Mouse (Mus musculus): ENCODE data around the gene Scgb1b24. TPM values are rescaled to one million over a fixed set of nuclear protein-coding genes. Genes with fewer than 3 reads are reported as not detected.

The Scgb1b24 gene
- polyA plus RNA-seq (2011; ENCODE audit: insufficient read length, low read depth, missing spikeins), result not detected in 2 replicates

- no peak within 1 kb of the TSS for H3K4me3 ChIP-seq (ENCODE audit: insufficient read depth, low read length)
- no peak within 1 kb of the TSS for H3K27ac ChIP-seq (ENCODE audit: insufficient read depth, low read length)
- no peaks in the 10 kb centered on the region for H3K4me1 ChIP-seq (ENCODE audit: control insufficient read depth, insufficient read depth, low read length)
- TF ChIP-seq POLR2A (IDR thresholded peaks at IDR 0.05; ENCODE audit: low read depth, low read length) (no peak), CTCF (IDR thresholded peaks at IDR 0.05; ENCODE audit: borderline replicate concordance, insufficient read depth, low read length) (no peak)
Observed at GRCm38 (mm10) chr7:33743499-33743898, at the start of gene Scgb1b24. Gene Scgb1b24 (plus strand): TSS chr7:33743799.

GRCm38 (mm10) chr7:33739212-33739611, 4.4 kb upstream of the Scgb1b24 start, which contains the start of gene Scgb2b24:
Gene Scgb2b24 (minus strand): TSS chr7:33739312.
- H3K27ac ChIP-seq (ENCODE audit: insufficient read depth, low read length), result no peak within 1 kb of the TSS
- H3K4me1 ChIP-seq (ENCODE audit: control insufficient read depth, insufficient read depth, low read length), result no peaks in the 10 kb centered on the region
- TF ChIP-seq POLR2A (IDR thresholded peaks at IDR 0.05; ENCODE audit: low read depth, low read length) (no peak), CTCF (IDR thresholded peaks at IDR 0.05; ENCODE audit: borderline replicate concordance, insufficient read depth, low read length) (no peak)
- H3K4me3 ChIP-seq (ENCODE audit: insufficient read depth, low read length), result no peak within 1 kb of the TSS

Other genes with a start within 250 kb of the Scgb1b24 start
- not detected in 2 replicates for gene Scgb2b21, start 223.3 kb upstream of the Scgb1b24 start, polyA plus RNA-seq (2011; ENCODE audit: insufficient read length, low read depth, missing spikeins)
- gene Scgb2b24, start 4.5 kb upstream of the Scgb1b24 start, polyA plus RNA-seq (2011; ENCODE audit: insufficient read length, low read depth, missing spikeins), result not detected in 2 replicates
- not detected in 2 replicates for gene Scgb2b26, start 201.2 kb downstream of the Scgb1b24 start, polyA plus RNA-seq (2011; ENCODE audit: insufficient read length, low read depth, missing spikeins)